Mouse (Mus musculus) hindbrain, embryonic 12.5 days (tissue): Measurements from ENCODE around the gene Mysm1. TPM values are rescaled to one million over a fixed set of nuclear protein-coding genes. Genes with fewer than 3 reads are reported as not detected.

ENCODE experiments used
- ATAC-seq: fragments of 200-750 bp; cut with Nextera tagmentation; 2 replicates; pipeline ENCODE4 v1.8.0; 2017; ENCODE audit warnings: moderate TSS enrichment; ENCODE audit not compliant: low FRiP score
- H3K27ac ChIP-seq: fragments of 300-500 bp; sonication (generic); 2 replicates; pipeline ENCODE4 v1.5.1; 2016; ENCODE audit warnings: mild to moderate bottlenecking
- H3K27me3 ChIP-seq: fragments of 300-500 bp; sonication (generic); 2 replicates; pipeline ENCODE4 v1.6.1; 2016; ENCODE audit warnings: mild to moderate bottlenecking
- H3K36me3 ChIP-seq: fragments of 300-500 bp; sonication (generic); 2 replicates; pipeline ENCODE4 v1.6.1; 2016; ENCODE audit warnings: mild to moderate bottlenecking
- H3K4me1 ChIP-seq: fragments of 300-500 bp; sonication (generic); 2 replicates; pipeline ENCODE4 v1.6.1; 2016
- H3K4me2 ChIP-seq: fragments of 300-500 bp; sonication (generic); replicated peaks from 2 replicates; pipeline ENCODE4 v1.6.1; 2016; ENCODE audit warnings: mild to moderate bottlenecking
- H3K4me3 ChIP-seq: fragments of 300-500 bp; sonication (generic); 2 replicates; pipeline ENCODE4 v1.5.1; 2016; ENCODE audit warnings: mild to moderate bottlenecking
- H3K9ac ChIP-seq: fragments of 300-500 bp; sonication (generic); 2 replicates; pipeline ENCODE4 v1.6.1; 2016; ENCODE audit warnings: mild to moderate bottlenecking, moderate library complexity
- H3K9me3 ChIP-seq: fragments of 300-500 bp; sonication (generic); replicated peaks from 2 replicates; pipeline ENCODE4 v1.6.1; 2016; ENCODE audit warnings: mild to moderate bottlenecking
- WGBS: fragments of 180-500 bp; shearing (Covaris S2); methylation state at CpG from one replicate; pipeline ENCODE4 v1.1.7; 2016; 5-methylcytosine and 5-hydroxymethylcytosine counted together
- polyA plus RNA-seq: library from polyadenylated mRNA; unstranded; fragments of >200 nt; fragmentation: Nextera tagmentation; extraction: Ambion mirVana; gene quantifications from 2 replicates; pipeline ENCODE4 v1.2.1, GENCODE M21; 2016

The Mysm1 gene
- polyA plus RNA-seq, 1 experiment from 2014 or later = 33.2 TPM

GRCm38 (mm10) chr4:94900744-94901143 is 78.2 kb downstream of the Mysm1 start:
- no peak for ATAC-seq
- Histone ChIP-seq H3K27ac (no peak overlapping the region), H3K27me3 (no peaks in the 10 kb centered on the region), H3K9ac (no peak overlapping the region), H3K9me3 (no peaks in the 10 kb centered on the region), H3K4me2 (no peak overlapping the region), H3K36me3 (no peaks in the 10 kb centered on the region), H3K4me3 (no peak overlapping the region), H3K4me1 (no peaks in the 10 kb centered on the region)
- WGBS = 27% methylated on average over 2 of the region's 2 CpGs

Other genes starting within 250 kb of the Mysm1 start
- 8.7 and 9.8 TPM in 2 replicates for gene Tek, start 239.8 kb downstream of the Mysm1 start, polyA plus RNA-seq
- gene Eqtn, start 50.3 kb downstream of the Mysm1 start, polyA plus RNA-seq = not detected in 2 replicates
- 70.7 and 86.0 TPM in 2 replicates for gene Jun, start 73.1 kb upstream of the Mysm1 start, polyA plus RNA-seq